Mouse (Mus musculus): Measurements from ENCODE around the gene Lrrc8c. TPM values are rescaled to one million over a fixed set of nuclear protein-coding genes. Genes with fewer than 3 reads are reported as not detected.

Gene Lrrc8c
- polyA plus RNA-seq, 1 experiment from 2014 or later, result 14.9 TPM

DNA sequence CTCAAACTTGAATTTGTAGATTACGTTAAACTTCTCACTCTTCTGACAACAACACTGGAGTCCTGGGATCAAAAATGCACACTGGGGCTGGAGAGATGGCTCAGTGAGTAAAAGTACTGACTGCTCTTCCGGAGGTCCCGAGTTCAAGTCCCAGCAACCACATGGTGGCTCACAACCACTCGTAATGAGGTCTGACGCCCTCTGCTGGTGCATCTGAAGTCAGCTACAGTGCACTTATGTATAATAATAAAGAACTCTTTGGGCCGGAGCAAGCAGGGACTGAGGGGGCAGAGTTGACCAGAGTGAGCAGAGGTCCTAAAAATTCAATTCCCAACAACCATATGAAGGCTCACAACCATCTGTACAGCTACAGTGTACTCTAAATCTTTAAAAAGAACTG is 125.0 kb downstream of the Lrrc8c start:
- H3K4me2 ChIP-seq (ENCODE audit: low read depth, severe bottlenecking), result no peak overlapping the region
- H3K9me3 ChIP-seq (ENCODE audit: control insufficient read depth, low read length), result no peaks in the 10 kb centered on the region
- peaks cover 5% of the 10 kb centered on the region; the same call in 1 of the 2 replicates for H3K4me1 ChIP-seq (ENCODE audit: control insufficient read depth, insufficient read depth, low read length)
- WGBS, result 89% methylated on average over 6 of the region's 6 CpGs
- H3K27me3 ChIP-seq (ENCODE audit: control insufficient read depth, insufficient read depth, low read length), result no peaks in the 10 kb centered on the region
- DNase-seq (ENCODE audit: low spot score), result no peak
- H3K36me3 ChIP-seq (ENCODE audit: control insufficient read depth, insufficient read depth, low read length), result no peaks in the 10 kb centered on the region
- H3K9ac ChIP-seq (ENCODE audit: low read length), result no peak overlapping the region
- no peak overlapping the region for H3K27ac ChIP-seq (replicated peaks; ENCODE audit: low read depth, low read length)
- ATAC-seq (ENCODE audit: insufficient number of reproducible peaks, low FRiP score, low TSS enrichment, low read depth), result no peak
- no peak overlapping the region for H3K4me3 ChIP-seq (ENCODE audit: low read depth, low read length)

DNA sequence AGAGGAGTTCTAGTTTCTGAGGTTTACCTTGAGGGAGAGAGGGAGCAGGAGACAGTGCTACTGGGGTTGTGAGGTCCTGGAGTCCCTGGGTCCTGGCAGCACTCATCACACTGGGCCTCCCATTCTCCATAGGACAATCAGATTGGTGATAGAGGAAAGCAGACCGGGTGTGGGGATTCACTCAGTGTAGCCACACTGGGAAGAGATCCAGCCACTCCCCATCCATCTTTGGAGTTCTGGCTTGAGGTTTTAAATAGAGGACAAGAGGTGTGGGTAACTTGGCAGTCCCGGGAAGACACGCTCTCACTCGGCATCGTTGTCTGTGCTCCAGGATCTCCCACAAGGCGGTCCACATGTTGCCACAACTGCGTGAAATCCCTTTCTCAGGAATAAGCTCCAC is 127.9 kb downstream of the Lrrc8c start:
- ATAC-seq (ENCODE audit: insufficient number of reproducible peaks, low FRiP score, low TSS enrichment, low read depth) (no peak), DNase-seq (ENCODE audit: low spot score) (no peak)
- Histone ChIP-seq H3K9ac (ENCODE audit: low read length) (no peak overlapping the region), H3K4me2 (ENCODE audit: low read depth, severe bottlenecking) (no peak overlapping the region), H3K4me1 (ENCODE audit: control insufficient read depth, insufficient read depth, low read length) (peaks cover 5% of the 10 kb centered on the region; the same call in 1 of the 2 replicates), H3K4me3 (ENCODE audit: low read depth, low read length) (no peak overlapping the region), H3K27me3 (ENCODE audit: control insufficient read depth, insufficient read depth, low read length) (no peaks in the 10 kb centered on the region), H3K27ac (replicated peaks; ENCODE audit: low read depth, low read length) (no peak overlapping the region), H3K9me3 (ENCODE audit: control insufficient read depth, low read length) (no peaks in the 10 kb centered on the region), H3K36me3 (ENCODE audit: control insufficient read depth, insufficient read depth, low read length) (no peaks in the 10 kb centered on the region)
- 89% methylated on average over 7 of the region's 7 CpGs for WGBS

DNA sequence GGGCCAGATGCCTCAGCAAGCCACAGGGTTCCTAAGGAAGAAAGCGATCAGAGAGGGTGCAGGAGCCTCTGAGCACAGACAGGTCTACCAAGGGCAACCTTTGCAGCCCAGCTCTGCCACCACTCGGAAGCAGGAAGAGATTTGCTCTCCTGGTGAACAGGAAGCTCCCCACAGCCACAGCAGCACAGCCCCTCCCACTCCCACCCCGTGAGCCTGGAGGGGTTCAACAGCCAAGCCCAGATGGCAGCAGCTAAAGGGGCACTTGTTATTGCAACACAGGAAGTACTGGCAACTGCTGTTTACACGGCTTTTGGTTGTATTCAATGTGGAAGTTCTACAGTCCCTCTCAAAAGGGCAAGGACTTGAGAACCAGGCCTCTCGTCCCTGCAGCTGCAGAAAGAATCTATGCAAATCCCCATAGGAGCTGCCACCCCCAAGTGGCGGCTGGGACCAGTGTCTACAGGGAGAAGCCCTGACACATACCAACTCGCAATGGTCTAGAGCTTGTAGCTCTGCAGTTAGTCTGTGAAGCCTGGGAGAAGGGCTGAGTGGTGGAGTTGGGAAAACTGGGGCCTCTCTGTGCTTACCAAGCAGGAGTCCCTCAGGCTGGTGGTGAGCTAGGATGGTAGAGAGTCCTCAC is 129.6 kb downstream of the Lrrc8c start:
- Histone ChIP-seq H3K36me3 (ENCODE audit: control insufficient read depth, insufficient read depth, low read length) (no peaks in the 10 kb centered on the region), H3K4me1 (ENCODE audit: control insufficient read depth, insufficient read depth, low read length) (peaks cover 5% of the 10 kb centered on the region; the same call in 1 of the 2 replicates), H3K27ac (replicated peaks; ENCODE audit: low read depth, low read length) (peak overlapping the region; percentile 24; the same call in 1 of the 2 replicates), H3K4me3 (ENCODE audit: low read depth, low read length) (no peak overlapping the region), H3K4me2 (ENCODE audit: low read depth, severe bottlenecking) (no peak overlapping the region), H3K27me3 (ENCODE audit: control insufficient read depth, insufficient read depth, low read length) (no peaks in the 10 kb centered on the region), H3K9me3 (ENCODE audit: control insufficient read depth, low read length) (no peaks in the 10 kb centered on the region), H3K9ac (ENCODE audit: low read length) (no peak overlapping the region)
- ATAC-seq (ENCODE audit: insufficient number of reproducible peaks, low FRiP score, low TSS enrichment, low read depth) (no peak), DNase-seq (ENCODE audit: low spot score) (peak; percentile 48)
- 34% methylated on average over 7 of the region's 7 CpGs for WGBS

DNA sequence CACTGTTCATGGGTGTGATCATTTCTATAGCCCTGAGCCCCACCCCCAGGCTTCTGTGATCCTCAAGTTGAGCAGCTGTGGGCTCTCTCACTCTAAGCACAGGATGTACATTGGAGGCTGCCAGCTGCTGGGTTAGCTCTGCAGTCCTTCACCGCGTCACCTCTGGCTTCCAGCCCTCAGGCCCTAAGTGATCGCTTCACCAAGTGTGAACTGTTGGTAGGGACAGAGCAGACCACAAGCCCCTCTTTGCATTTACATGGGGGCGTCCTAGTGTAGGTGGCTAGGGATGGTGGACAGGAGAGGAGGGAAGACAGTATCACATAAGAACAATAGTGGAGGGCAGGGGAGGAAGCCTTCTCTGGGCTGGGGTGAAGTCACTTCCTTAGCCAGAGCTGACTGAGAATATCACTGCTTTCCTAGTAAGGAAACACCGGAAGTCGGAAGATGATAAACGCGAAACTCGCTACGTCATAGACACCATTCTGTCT is 130.4 kb downstream of the Lrrc8c start:
- H3K27me3 ChIP-seq (ENCODE audit: control insufficient read depth, insufficient read depth, low read length), result no peaks in the 10 kb centered on the region
- H3K27ac ChIP-seq (replicated peaks; ENCODE audit: low read depth, low read length), result peak overlapping the region; percentile 30; the same call in 1 of the 2 replicates
- H3K36me3 ChIP-seq (ENCODE audit: control insufficient read depth, insufficient read depth, low read length), result no peaks in the 10 kb centered on the region
- H3K9me3 ChIP-seq (ENCODE audit: control insufficient read depth, low read length), result no peaks in the 10 kb centered on the region
- DNase-seq (ENCODE audit: low spot score) (peak; percentile 26), ATAC-seq (ENCODE audit: insufficient number of reproducible peaks, low FRiP score, low TSS enrichment, low read depth) (peak; percentile 41; the same call in 1 of the 2 replicates)
- 85% methylated on average over 10 of the region's 10 CpGs for WGBS
- H3K4me3 ChIP-seq (ENCODE audit: low read depth, low read length), result no peak overlapping the region
- H3K9ac ChIP-seq (ENCODE audit: low read length), result no peak overlapping the region
- no peak overlapping the region for H3K4me2 ChIP-seq (ENCODE audit: low read depth, severe bottlenecking)
- H3K4me1 ChIP-seq (ENCODE audit: control insufficient read depth, insufficient read depth, low read length), result peaks cover 5% of the 10 kb centered on the region; the same call in 1 of the 2 replicates

DNA sequence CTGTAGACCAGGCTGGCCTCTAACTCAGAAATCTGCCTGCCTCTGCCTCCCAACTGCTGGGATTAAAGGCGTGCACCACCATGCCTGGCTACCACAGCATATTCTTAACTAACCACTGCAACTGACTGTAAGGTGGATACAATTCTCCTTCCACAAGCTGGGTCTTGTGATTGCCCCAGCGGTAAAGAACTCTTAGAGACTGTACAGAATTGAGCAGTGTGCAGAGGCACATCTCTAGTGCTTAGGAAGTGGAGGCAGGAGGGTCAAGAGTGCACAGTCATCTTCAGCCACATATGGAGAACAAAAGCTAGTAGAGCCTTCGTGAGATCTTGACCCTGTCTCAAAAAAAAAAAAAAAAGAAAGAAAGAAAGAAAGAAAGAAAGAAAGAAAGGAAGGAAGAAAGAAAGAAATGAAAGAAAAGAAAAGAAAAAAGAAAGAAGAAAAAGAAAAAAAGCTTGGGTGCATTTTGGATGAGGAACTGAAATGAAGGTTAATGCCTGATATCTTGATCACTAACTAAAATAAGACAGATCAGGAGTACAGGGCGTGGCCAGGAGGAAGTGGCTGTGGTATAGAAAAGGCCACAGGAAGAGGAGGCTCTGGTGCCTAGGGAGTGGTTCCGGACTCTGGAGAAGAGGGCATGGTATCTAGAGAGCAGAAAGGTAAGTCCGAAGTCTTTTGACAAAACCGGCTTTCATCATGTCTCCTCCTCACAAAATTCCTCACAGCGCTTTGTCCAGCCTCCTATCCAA is 131.7 kb downstream of the Lrrc8c start:
- H3K27me3 ChIP-seq (ENCODE audit: control insufficient read depth, insufficient read depth, low read length), result no peaks in the 10 kb centered on the region
- peak overlapping the region; percentile 60; the same call in 1 of the 2 replicates for H3K27ac ChIP-seq (replicated peaks; ENCODE audit: low read depth, low read length)
- no peak overlapping the region for H3K4me3 ChIP-seq (ENCODE audit: low read depth, low read length)
- no peak for DNase-seq (ENCODE audit: low spot score)
- no peaks in the 10 kb centered on the region for H3K9me3 ChIP-seq (ENCODE audit: control insufficient read depth, low read length)
- H3K4me2 ChIP-seq (ENCODE audit: low read depth, severe bottlenecking), result no peak overlapping the region
- 92% methylated on average over 8 of the region's 8 CpGs for WGBS
- ATAC-seq (ENCODE audit: insufficient number of reproducible peaks, low FRiP score, low TSS enrichment, low read depth), result no peak
- H3K4me1 ChIP-seq (ENCODE audit: control insufficient read depth, insufficient read depth, low read length), result peaks cover 5% of the 10 kb centered on the region; the same call in 1 of the 2 replicates
- H3K9ac ChIP-seq (ENCODE audit: low read length), result no peak overlapping the region
- no peaks in the 10 kb centered on the region for H3K36me3 ChIP-seq (ENCODE audit: control insufficient read depth, insufficient read depth, low read length)

DNA sequence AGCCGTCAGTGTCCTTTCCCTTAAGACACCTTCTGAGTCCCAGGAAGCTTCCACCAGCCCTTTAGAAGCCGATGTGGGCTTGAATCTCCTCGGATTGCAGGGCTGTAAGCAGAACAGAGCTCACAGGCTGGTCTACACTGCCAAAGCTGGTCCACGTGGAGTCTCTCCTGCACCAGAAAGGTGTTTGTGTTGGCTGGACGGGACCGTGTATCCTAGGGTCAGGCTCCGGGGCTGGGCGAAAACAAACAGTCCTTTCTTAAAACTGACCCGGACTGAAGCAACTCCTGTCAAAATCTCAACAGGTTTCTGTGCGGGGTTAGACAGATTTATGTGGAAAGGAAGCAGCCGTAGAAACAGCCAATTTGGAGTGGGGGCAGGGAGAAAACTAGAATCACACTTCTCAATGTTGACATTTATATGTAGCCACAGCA is 132.4 kb downstream of the Lrrc8c start:
- Histone ChIP-seq H3K4me3 (ENCODE audit: low read depth, low read length) (no peak overlapping the region), H3K4me1 (ENCODE audit: control insufficient read depth, insufficient read depth, low read length) (peaks cover 5% of the 10 kb centered on the region; the same call in 1 of the 2 replicates), H3K9ac (ENCODE audit: low read length) (no peak overlapping the region), H3K27me3 (ENCODE audit: control insufficient read depth, insufficient read depth, low read length) (no peaks in the 10 kb centered on the region), H3K27ac (replicated peaks; ENCODE audit: low read depth, low read length) (peak overlapping the region; percentile 60; the same call in 1 of the 2 replicates), H3K36me3 (ENCODE audit: control insufficient read depth, insufficient read depth, low read length) (no peaks in the 10 kb centered on the region), H3K9me3 (ENCODE audit: control insufficient read depth, low read length) (no peaks in the 10 kb centered on the region), H3K4me2 (ENCODE audit: low read depth, severe bottlenecking) (no peak overlapping the region)
- DNase-seq (ENCODE audit: low spot score), result peak; percentile 53
- peak; percentile 55; the same call in 1 of the 2 replicates for ATAC-seq (ENCODE audit: insufficient number of reproducible peaks, low FRiP score, low TSS enrichment, low read depth)
- 44% methylated on average over 11 of the region's 11 CpGs for WGBS

DNA sequence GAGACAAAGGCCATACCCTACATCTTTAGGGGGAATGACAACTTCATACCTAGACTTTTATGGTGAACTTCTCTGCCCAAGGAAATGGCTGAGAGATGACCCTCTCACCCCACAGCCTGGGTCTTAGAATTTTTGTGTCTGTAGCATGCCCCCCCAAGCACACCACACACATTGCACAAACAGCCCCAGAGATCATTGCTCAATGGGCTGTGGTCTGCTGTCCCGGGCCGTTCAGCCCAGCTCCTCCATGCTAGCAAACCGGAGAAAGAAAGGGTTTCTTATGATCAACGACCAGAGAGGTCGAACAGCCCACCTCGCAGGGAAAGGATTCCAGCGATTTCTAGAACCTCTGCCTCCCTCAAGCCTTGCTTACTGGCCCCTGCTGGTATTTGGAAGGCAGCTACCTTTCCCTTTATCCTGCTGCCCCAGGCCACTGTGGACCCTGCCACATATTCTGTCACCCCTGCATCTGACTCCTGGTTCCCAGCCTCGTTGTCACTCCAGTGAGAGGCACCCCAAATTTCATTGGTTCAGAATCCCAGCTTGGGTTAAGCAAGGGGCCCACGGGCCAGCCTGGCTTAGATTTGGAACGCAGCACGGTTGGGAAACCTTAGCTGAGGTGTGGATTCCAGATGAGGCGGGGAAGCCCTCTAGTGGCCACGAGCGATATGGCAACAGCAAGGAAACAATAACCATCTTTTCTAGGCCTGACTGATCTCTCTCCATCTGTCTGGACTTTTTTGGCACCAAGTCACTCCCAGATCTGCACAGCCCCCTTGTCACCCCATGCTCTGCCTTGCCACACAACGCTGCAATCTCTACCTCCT is 135.3 kb downstream of the Lrrc8c start:
- WGBS, result 30% methylated on average over 15 of the region's 15 CpGs
- Histone ChIP-seq H3K4me3 (ENCODE audit: low read depth, low read length) (no peak overlapping the region), H3K27ac (replicated peaks; ENCODE audit: low read depth, low read length) (no peak overlapping the region)

More for the DNA sequence above, 135.3 kb downstream of the Lrrc8c start:
- H3K9ac ChIP-seq (ENCODE audit: low read length), result peak overlapping the region; percentile 34; the same call in 1 of the 2 replicates
- DNase-seq (ENCODE audit: low spot score), result peak; percentile 92
- H3K4me2 ChIP-seq (ENCODE audit: low read depth, severe bottlenecking), result no peak overlapping the region
- peak; percentile 61 for ATAC-seq (ENCODE audit: insufficient number of reproducible peaks, low FRiP score, low TSS enrichment, low read depth)
- H3K27me3 ChIP-seq (ENCODE audit: control insufficient read depth, insufficient read depth, low read length), result no peaks in the 10 kb centered on the region
- no peaks in the 10 kb centered on the region for H3K4me1 ChIP-seq (ENCODE audit: control insufficient read depth, insufficient read depth, low read length)
- no peaks in the 10 kb centered on the region for H3K36me3 ChIP-seq (ENCODE audit: control insufficient read depth, insufficient read depth, low read length)
- H3K9me3 ChIP-seq (ENCODE audit: control insufficient read depth, low read length), result no peaks in the 10 kb centered on the region
